Mouse (Mus musculus): ENCODE data around the gene Sgcd. TPM values are rescaled to one million over a fixed set of nuclear protein-coding genes. Genes with fewer than 3 reads are reported as not detected.

Sgcd gene
- total RNA-seq, 2 experiments from 2014 or later: 55.7 to 59.8 TPM

- no peak for DNase-seq
- intact Hi-C loops (cut with DNase I; ENCODE audit: low total_unique reads): no loop called here
These were observed 1113.0 kb downstream of the Sgcd start for GRCm38 (mm10) chr11:46875774-46876173.

GRCm38 (mm10) chr11:46868594-46868993 lies 1120.2 kb downstream of the Sgcd start:
- intact Hi-C loops (cut with DNase I; ENCODE audit: low total_unique reads): no loop called here
- DNase-seq: no peak

GRCm38 (mm10) chr11:46864809-46865208 lies 1124.0 kb downstream of the Sgcd start:
- DNase-seq: no peak
- intact Hi-C loops (cut with DNase I; ENCODE audit: low total_unique reads): no loop called here

- intact Hi-C loops (cut with DNase I; ENCODE audit: low total_unique reads): no loop called here
- no peak for DNase-seq
These were observed 1140.4 kb downstream of the Sgcd start for GRCm38 (mm10) chr11:46848221-46848971.

DNA sequence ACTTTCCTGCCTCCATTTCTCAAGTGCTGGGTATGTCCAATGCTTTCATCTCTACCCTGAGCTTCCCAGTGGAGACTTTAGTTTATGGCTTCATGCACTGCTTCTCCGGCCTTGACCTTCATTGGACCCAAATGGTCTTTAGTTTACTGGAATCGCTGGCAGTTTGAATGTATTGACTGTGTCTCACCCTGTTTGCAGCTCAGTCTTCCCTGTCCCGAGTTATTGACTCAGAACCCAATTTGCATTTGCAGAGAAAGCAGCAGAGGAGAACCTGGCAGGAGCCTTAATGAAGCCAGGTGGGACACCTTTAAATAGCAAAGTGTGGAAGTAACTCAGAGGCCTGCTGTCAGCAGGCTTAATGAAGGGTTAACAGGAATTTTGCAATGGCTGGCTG lies 1140.9 kb downstream of the Sgcd start:
- intact Hi-C loops (cut with DNase I; ENCODE audit: low total_unique reads): no loop called here
- DNase-seq: no peak

GRCm38 (mm10) chr11:46846661-46847060 lies 1142.1 kb downstream of the Sgcd start:
- intact Hi-C loops (cut with DNase I; ENCODE audit: low total_unique reads): no loop called here
- no peak for DNase-seq

Measured in gastrocnemius, postnatal 14 days (tissue).